Mouse (Mus musculus): Measurements from ENCODE around the gene Gcm1. TPM values are rescaled to one million over a fixed set of nuclear protein-coding genes. Genes with fewer than 3 reads are reported as not detected.

The Gcm1 gene
- total RNA-seq, 2 experiments from 2014 or later: not detected

GRCm38 (mm10) chr9:78103965-78104560 lies 52.3 kb downstream of the Gcm1 start:
- DNase-seq: no peak

- no peak for DNase-seq
These were observed 53.2 kb downstream of the Gcm1 start for GRCm38 (mm10) chr9:78104973-78105372.

- DNase-seq: no peak
These were observed 53.8 kb downstream of the Gcm1 start for GRCm38 (mm10) chr9:78105501-78105932.

GRCm38 (mm10) chr9:78106821-78107220 lies 55.1 kb downstream of the Gcm1 start:
- no peak for DNase-seq

- DNase-seq: no peak
These were observed 55.8 kb downstream of the Gcm1 start for GRCm38 (mm10) chr9:78107582-78107911.

- DNase-seq: peak; percentile 86
These were observed 56.4 kb downstream of the Gcm1 start for GRCm38 (mm10) chr9:78107912-78108795.

GRCm38 (mm10) chr9:78108796-78109239 lies 57.1 kb downstream of the Gcm1 start, which contains the start of the genes Fbxo9 and Ick:
Fbxo9 (minus strand) TSS chr9:78109065.
Ick (plus strand) TSS chr9:78109192.
- peak; percentile 87 for DNase-seq

- no peak for DNase-seq
These were observed 57.9 kb downstream of the Gcm1 start for GRCm38 (mm10) chr9:78109656-78110055.

GRCm38 (mm10) chr9:78111456-78111855 lies 59.7 kb downstream of the Gcm1 start:
- no peak for DNase-seq

- peak; percentile 97 for DNase-seq
These were observed 61.2 kb downstream of the Gcm1 start for GRCm38 (mm10) chr9:78112770-78113537.

- DNase-seq: no peak
These were observed 61.8 kb downstream of the Gcm1 start for GRCm38 (mm10) chr9:78113538-78113885.

Other genes starting within 250 kb of the Gcm1 start
- gene Elovl5, start 134.6 kb upstream of the Gcm1 start, total RNA-seq (2021): 10 to 100 TPM; 64.3 to 67.8 TPM
- gene Fbxo9, start 57.1 kb downstream of the Gcm1 start, total RNA-seq (2021): 10 to 100 TPM; 67.6 to 72.3 TPM
- 10 to 100 TPM; 23.9 to 24.0 TPM for gene Ick, start 57.3 kb downstream of the Gcm1 start, total RNA-seq (2021)
- 10 to 100 TPM; 66.4 to 68.2 TPM for gene Gsta4, start 130.8 kb downstream of the Gcm1 start, total RNA-seq (2021)
- under 1 TPM in 1 of 2 experiments, not detected in 1; 0.41 TPM for gene Gsta1, start 178.7 kb downstream of the Gcm1 start, total RNA-seq (2021)
- not detected for gene Gm3776, start 205.2 kb downstream of the Gcm1 start, total RNA-seq (2021)
- gene Gm10639, start 238.0 kb downstream of the Gcm1 start, total RNA-seq (2021): not detected